Mouse (Mus musculus): Measurements from ENCODE around the gene Clk4.

- TF ChIP-seq CTCF (conservative IDR thresholded peaks at IDR 0.05; ENCODE audit: low read length), result no peak
- no peak for TF ChIP-seq NANOG (IDR thresholded peaks at IDR 0.05; ENCODE audit: borderline replicate concordance, low read length)
- TF ChIP-seq POU5F1 (IDR thresholded peaks at IDR 0.05; ENCODE audit: borderline replicate concordance, low read length), result no peak
Measured at GRCm38 (mm10) chr11:51263286-51263831, 1.8 kb downstream of the Clk4 start.

Data from E14TG2a.4 (cell line).